Mouse (Mus musculus) forebrain, embryonic 16.5 days (tissue): ENCODE results near the gene Dirc2. TPM values are rescaled to one million over a fixed set of nuclear protein-coding genes. Genes with fewer than 3 reads are reported as not detected.

Experiments
- ATAC-seq: fragments of 200-750 bp; cut with Nextera tagmentation; 2 replicates; pipeline ENCODE4 v1.8.0; 2017; ENCODE audit warnings: mild to moderate bottlenecking, moderate library complexity
- H3K27ac ChIP-seq: fragments of 300-500 bp; sonication (generic); 2 replicates; pipeline ENCODE4 v1.5.1; 2014; ENCODE audit warnings: low read length, control low read depth
- H3K27me3 ChIP-seq: fragments of 300-500 bp; sonication (generic); replicated peaks from 2 replicates; pipeline ENCODE4 v1.6.1; 2014; ENCODE audit warnings: low read length; ENCODE audit not compliant: control insufficient read depth, insufficient read depth
- H3K36me3 ChIP-seq: fragments of 300-500 bp; sonication (generic); 2 replicates; pipeline ENCODE4 v1.6.1; 2014; ENCODE audit not compliant: control insufficient read depth, insufficient read depth
- H3K4me1 ChIP-seq: fragments of 300-500 bp; sonication (generic); replicated peaks from 2 replicates; pipeline ENCODE4 v1.6.1; 2014; ENCODE audit warnings: low read length; ENCODE audit not compliant: control insufficient read depth, insufficient read depth
- H3K4me2 ChIP-seq: fragments of 300-500 bp; sonication (generic); 2 replicates; pipeline ENCODE4 v1.6.1; 2014; ENCODE audit warnings: mild to moderate bottlenecking, low read length, control low read depth
- H3K4me3 ChIP-seq: fragments of 300-500 bp; sonication (generic); replicated peaks from 2 replicates; pipeline ENCODE4 v1.5.1; 2014; ENCODE audit warnings: mild to moderate bottlenecking, low read length, control low read depth
- H3K9ac ChIP-seq: fragments of 300-500 bp; sonication (generic); replicated peaks from 2 replicates; pipeline ENCODE4 v1.6.1; 2014; ENCODE audit warnings: low read depth, low read length, control low read depth
- H3K9me3 ChIP-seq: fragments of 300-500 bp; sonication (generic); 2 replicates; pipeline ENCODE4 v1.6.1; 2016; ENCODE audit warnings: low read length; ENCODE audit not compliant: control insufficient read depth
- WGBS: fragments of 180-500 bp; shearing (Covaris S2); extraction: QIAGEN DNeasy Blood & Tissue Kit; methylation state at CpG from one replicate; pipeline ENCODE4 v1.1.7; 2014; 5-methylcytosine and 5-hydroxymethylcytosine counted together
- polyA plus RNA-seq: library from polyadenylated mRNA; unstranded; fragments of >200 nt; fragmentation: Nextera tagmentation; extraction: Ambion mirVana; gene quantifications from 2 replicates; pipeline ENCODE4 v1.2.1, GENCODE M21; 2015

Gene Dirc2
- polyA plus RNA-seq, 1 experiment from 2014 or later: 36.4 TPM

DNA sequence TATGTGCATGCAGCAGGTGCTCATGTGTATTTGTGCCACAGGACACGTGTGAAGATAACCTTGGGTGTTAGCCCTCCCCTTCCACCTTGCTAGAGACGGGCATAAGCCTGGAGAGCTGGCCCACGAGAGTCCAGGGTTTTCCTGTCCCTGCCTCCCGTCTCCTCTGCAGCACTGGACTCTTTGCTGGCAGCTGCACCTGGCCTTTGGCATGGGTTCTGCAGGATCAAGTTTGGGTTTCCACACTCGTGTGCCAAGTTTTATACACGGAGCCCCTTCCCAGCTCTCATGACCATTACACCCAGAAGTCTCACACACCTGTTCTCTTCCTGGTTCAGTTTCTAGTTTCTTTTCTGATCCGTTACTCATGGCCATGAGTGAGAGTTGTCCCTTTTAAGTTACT lies 55.5 kb downstream of the Dirc2 start:
- H3K4me3 ChIP-seq: no peak overlapping the region

DNA sequence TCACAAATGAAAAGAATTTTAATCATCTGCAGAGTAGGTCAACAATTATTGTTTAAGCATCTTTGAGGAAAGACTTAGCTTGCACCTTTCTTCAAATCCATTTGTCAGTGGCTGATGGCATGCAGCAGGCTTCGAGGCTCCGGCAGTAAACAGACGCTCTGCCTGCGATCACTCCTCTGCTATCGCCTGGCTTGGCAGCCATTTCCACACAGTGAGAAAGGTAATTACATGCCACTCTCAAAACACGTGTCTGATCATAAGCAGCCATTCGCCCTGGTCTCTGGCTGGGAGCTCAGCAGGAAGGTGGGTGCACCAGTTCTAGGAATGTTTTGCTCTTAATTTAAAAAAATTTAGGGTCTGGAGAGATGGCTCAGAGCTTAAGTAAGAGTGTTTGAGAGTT lies 58.2 kb downstream of the Dirc2 start:
- no peaks in the 10 kb centered on the region; the same call in 1 of the 2 replicates for H3K36me3 ChIP-seq
- ATAC-seq: peak; percentile 31; the same call in 1 of the 2 replicates
- H3K4me3 ChIP-seq: no peak overlapping the region
- H3K27me3 ChIP-seq: no peaks in the 10 kb centered on the region
- peaks cover 10% of the 10 kb centered on the region for H3K4me1 ChIP-seq
- no peak overlapping the region for H3K4me2 ChIP-seq
- no peak overlapping the region for H3K9ac ChIP-seq
- H3K27ac ChIP-seq: no peak overlapping the region
- WGBS: 32% methylated on average over 7 of the region's 7 CpGs
- no peaks in the 10 kb centered on the region for H3K9me3 ChIP-seq

More for the DNA sequence above, 55.5 kb downstream of the Dirc2 start:
- ATAC-seq: no peak
- H3K4me2 ChIP-seq: no peak overlapping the region
- H3K27ac ChIP-seq: no peak overlapping the region
- H3K36me3 ChIP-seq: peaks cover 3% of the 10 kb centered on the region; the same call in 1 of the 2 replicates
- H3K9ac ChIP-seq: no peak overlapping the region
- WGBS: 82% methylated on average over 7 of the region's 7 CpGs
- H3K4me1 ChIP-seq: peaks cover 10% of the 10 kb centered on the region
- no peaks in the 10 kb centered on the region for H3K9me3 ChIP-seq
- H3K27me3 ChIP-seq: no peaks in the 10 kb centered on the region

DNA sequence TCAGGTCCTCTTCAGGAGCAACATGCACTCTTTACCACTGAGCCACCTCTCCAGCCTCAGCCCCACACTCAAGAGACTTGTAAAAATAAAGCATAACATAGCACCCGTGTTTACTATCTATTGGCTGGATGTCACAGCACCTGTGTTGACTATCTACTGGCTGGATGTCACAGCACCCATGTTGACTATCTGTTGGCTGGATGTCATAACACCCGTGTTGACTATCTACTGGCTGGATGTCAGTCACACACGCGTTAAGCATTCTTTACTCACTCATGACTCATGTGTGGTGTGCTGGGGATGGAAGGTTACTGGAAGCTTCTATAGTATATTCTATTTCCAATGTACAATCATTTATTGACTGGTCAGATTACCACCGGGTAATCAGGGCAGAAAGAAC lies 62.2 kb downstream of the Dirc2 start:
- Histone ChIP-seq H3K9me3 (no peaks in the 10 kb centered on the region), H3K4me3 (no peak overlapping the region), H3K4me2 (no peak overlapping the region), H3K9ac (no peak overlapping the region), H3K27ac (no peak overlapping the region), H3K27me3 (no peaks in the 10 kb centered on the region), H3K36me3 (0 out of 2 replicates have a peak, but pooled peaks cover 2% of the 10 kb centered on the region), H3K4me1 (peaks cover 10% of the 10 kb centered on the region)
- ATAC-seq: no peak
- WGBS: 90% methylated on average over 5 of the region's 5 CpGs

DNA sequence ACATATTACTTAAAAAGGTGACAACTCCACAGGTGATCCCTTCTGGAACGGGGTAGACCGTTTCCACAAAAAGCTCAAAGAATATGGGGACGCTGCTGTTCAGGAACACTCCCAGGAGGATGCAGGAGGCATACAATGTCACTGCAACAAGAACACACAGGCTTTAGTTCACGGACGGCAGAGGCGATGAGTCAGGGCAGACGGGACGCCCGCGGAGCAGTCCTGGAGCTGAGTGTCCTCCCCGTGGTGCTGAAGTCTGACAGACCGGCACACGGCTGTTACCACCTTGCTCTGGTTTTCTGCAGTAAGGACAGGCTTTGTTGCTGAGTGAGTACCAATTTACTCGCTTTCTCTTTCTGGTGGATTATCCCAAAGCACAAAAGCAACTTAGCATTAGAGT lies 64.4 kb downstream of the Dirc2 start:
- no peak overlapping the region for H3K4me2 ChIP-seq
- ATAC-seq: no peak
- WGBS: 72% methylated on average over 14 of the region's 14 CpGs
- H3K4me3 ChIP-seq: no peak overlapping the region
- H3K36me3 ChIP-seq: 0 out of 2 replicates have a peak, but pooled peaks cover 2% of the 10 kb centered on the region
- H3K27me3 ChIP-seq: no peaks in the 10 kb centered on the region
- no peaks in the 10 kb centered on the region for H3K4me1 ChIP-seq
- no peak overlapping the region for H3K27ac ChIP-seq
- no peaks in the 10 kb centered on the region for H3K9me3 ChIP-seq
- H3K9ac ChIP-seq: no peak overlapping the region

DNA sequence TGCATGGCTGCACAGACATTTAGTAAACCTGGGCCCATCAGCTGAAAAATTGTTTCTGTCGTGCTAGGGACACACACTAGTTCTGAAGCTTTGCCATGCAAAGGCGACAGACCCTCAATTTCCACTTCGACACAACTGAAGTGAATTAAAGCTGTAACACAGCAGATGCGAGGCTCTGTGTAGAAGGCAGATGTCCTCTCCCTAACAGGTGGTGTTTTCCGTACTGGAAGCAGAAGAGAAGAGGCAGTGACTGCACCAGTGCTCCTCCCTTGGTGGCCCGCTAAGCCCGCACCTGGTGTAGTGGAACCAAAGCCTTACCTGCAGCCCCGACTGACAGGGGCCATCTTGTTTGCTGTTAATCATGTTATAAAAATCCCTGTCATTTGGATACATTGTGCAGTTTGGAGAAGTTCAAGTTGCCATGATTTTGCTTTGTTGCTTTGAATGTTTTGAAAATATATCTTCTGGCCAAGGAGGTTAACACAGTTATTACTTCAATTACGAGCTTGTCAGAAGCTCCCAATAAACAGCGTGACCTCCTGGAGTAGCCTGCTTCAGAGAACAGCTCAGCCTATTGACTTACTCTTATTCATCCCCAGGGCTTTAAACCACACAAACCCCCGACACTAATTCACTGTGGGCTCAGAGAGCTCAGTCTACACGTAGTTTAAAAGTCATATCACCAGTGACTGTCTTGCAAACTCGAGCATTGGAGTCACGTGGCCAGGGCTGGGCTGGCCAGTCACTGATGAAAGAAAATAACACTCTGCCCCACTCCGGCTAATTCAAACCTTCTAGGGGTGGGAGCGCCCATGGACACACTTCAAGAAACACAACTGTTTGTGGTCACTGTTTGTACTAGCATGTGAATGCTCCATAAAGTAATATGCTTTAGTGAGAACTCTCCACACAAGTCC lies 65.1 kb downstream of the Dirc2 start:
- no peak overlapping the region for H3K9ac ChIP-seq
- no peak overlapping the region for H3K4me3 ChIP-seq
- H3K4me1 ChIP-seq: no peaks in the 10 kb centered on the region
- no peak for ATAC-seq
- H3K9me3 ChIP-seq: no peaks in the 10 kb centered on the region
- no peak overlapping the region for H3K27ac ChIP-seq
- H3K27me3 ChIP-seq: no peaks in the 10 kb centered on the region
- WGBS: 71% methylated on average over 16 of the region's 16 CpGs
- no peak overlapping the region for H3K4me2 ChIP-seq
- 0 out of 2 replicates have a peak, but pooled peaks cover 2% of the 10 kb centered on the region for H3K36me3 ChIP-seq

DNA sequence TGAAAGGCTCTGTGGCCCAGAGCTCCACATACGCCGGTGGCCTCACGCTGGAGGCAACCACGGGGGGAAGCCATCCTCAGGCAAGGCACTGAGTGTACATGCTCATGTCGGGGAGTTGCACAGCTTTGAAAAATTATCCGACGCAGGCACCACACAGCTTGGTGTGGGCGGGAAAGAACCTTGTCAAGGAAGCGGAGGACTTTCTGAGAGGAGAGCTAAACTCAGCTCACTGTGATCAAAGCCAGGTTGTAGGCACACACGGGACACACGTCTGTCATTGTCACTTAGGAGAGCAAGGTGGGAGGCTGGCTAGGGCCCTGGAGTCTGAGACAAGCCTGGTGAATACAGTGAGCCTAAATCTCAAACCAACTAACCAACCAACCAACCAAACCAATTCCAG lies 67.3 kb downstream of the Dirc2 start:
- WGBS: 86% methylated on average over 11 of the region's 11 CpGs
- no peak overlapping the region for H3K4me3 ChIP-seq

DNA sequence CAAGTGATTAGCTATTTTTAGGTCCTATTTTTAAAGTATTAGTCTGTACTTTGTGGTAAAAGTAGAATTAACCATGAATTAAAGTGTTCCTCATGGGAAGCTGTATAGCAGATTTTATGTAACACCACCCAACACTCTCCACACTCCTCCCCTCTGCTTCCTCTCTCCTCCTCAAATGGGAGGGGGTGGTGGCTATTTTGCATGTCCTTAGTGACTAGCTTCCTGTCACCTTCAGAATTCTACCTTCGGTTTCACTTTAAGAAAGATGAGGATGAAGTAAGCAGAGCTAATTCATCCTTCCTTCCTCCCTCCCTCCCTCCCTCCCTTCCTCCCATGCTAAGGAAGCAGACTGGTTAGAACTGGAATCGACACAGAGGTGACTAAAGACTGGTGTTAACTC lies 73.1 kb downstream of the Dirc2 start:
- no peaks in the 10 kb centered on the region for H3K27me3 ChIP-seq
- H3K9me3 ChIP-seq: no peaks in the 10 kb centered on the region
- no peak overlapping the region for H3K9ac ChIP-seq
- 96% methylated on average over 2 of the region's 2 CpGs for WGBS
- H3K4me1 ChIP-seq: no peaks in the 10 kb centered on the region
- ATAC-seq: no peak
- H3K27ac ChIP-seq: no peak overlapping the region
- peaks cover 7% of the 10 kb centered on the region; the same call in 1 of the 2 replicates for H3K36me3 ChIP-seq
- H3K4me2 ChIP-seq: no peak overlapping the region
- no peak overlapping the region for H3K4me3 ChIP-seq

More for the DNA sequence above, 67.3 kb downstream of the Dirc2 start:
- Histone ChIP-seq H3K9me3 (no peaks in the 10 kb centered on the region), H3K4me1 (no peaks in the 10 kb centered on the region), H3K36me3 (peaks cover 5% of the 10 kb centered on the region; the same call in 1 of the 2 replicates), H3K9ac (no peak overlapping the region), H3K4me2 (no peak overlapping the region), H3K27me3 (no peaks in the 10 kb centered on the region), H3K27ac (no peak overlapping the region)
- ATAC-seq: no peak

DNA sequence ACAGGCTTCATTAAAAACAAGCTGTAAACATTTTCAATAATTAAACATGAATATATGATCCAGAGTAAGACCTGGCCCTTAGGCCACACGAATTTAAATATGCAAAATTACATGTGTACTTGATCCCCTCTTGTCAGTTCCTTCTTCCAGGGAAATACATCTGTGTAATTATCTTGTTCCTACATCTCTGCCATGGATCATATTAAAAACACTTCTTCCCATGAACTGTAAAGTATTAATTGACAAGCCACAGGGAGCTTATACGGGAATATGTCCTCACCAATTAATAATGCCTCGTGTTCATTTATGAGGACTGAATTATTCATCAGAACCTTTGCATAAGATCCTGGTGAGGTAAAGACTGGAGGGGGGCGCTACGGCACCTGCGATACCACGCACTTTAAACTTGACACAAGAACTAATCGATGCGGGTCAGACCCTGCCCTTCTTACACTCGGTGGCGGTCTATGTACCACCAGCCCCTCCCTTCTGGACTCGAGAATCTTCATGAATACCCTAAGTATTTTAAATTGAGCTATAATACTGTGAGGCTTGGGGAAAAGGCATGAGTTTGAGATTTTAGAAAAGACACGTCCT lies 74.8 kb downstream of the Dirc2 start:
- ATAC-seq: no peak
- no peaks in the 10 kb centered on the region for H3K9me3 ChIP-seq
- H3K27me3 ChIP-seq: no peaks in the 10 kb centered on the region
- no peak overlapping the region for H3K4me3 ChIP-seq
- peaks cover 7% of the 10 kb centered on the region; the same call in 1 of the 2 replicates for H3K36me3 ChIP-seq
- no peak overlapping the region for H3K4me2 ChIP-seq
- H3K27ac ChIP-seq: no peak overlapping the region
- 71% methylated on average over 13 of the region's 13 CpGs for WGBS
- no peaks in the 10 kb centered on the region for H3K4me1 ChIP-seq
- H3K9ac ChIP-seq: no peak overlapping the region

DNA sequence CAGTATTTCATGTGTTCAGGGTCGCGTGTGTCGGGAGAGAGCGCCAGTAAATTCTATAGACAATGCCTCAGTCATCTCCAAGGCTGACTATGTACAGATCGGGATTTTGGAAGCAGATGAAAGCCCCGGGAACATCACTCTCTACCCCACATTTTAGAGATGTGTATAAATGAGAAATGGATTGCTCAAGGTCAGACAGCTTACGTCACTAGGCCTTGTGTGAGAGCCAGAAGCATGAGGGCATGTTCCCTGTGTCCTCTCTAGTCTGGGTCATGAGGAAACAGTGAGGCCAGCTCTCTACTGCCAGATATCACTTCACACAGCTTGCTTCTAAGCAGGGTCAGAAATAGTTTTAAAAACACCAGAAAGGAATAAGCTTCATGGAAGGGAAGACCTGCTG lies 77.5 kb downstream of the Dirc2 start:
- 91% methylated on average over 7 of the region's 7 CpGs for WGBS
- Histone ChIP-seq H3K9me3 (no peaks in the 10 kb centered on the region), H3K4me2 (no peak overlapping the region), H3K4me1 (0 out of 2 replicates have a peak, but pooled peaks cover 1% of the 10 kb centered on the region), H3K4me3 (no peak overlapping the region), H3K9ac (no peak overlapping the region), H3K36me3 (0 out of 2 replicates have a peak, but pooled peaks cover 4% of the 10 kb centered on the region), H3K27me3 (no peaks in the 10 kb centered on the region), H3K27ac (no peak overlapping the region)
- ATAC-seq: no peak
